Mouse (Mus musculus) midbrain, postnatal 0 days (tissue): ENCODE results near the gene Klrb1f. TPM values are rescaled to one million over a fixed set of nuclear protein-coding genes. Genes with fewer than 3 reads are reported as not detected.
"Not testable (repeated sequence)": the region's sequence is repeated elsewhere in the genome, so short reads cannot be mapped to it uniquely, and the experiment has no call there.

Experiments
- ATAC-seq: fragments of 200-750 bp; cut with Nextera tagmentation; 2 replicates; pipeline ENCODE4 v1.8.0; 2017; ENCODE audit warnings: moderate number of reproducible peaks, mild to moderate bottlenecking, moderate TSS enrichment, moderate library complexity; ENCODE audit not compliant: low FRiP score
- DNase-seq: peaks from one replicate; pipeline ENCODE4 v3.0.0-alpha.2; 2015; ENCODE audit warnings: low spot score
- H3K27ac ChIP-seq: fragments of 300-500 bp; sonication (generic); 2 replicates; pipeline ENCODE4 v1.5.1; 2014; ENCODE audit warnings: low read depth, mild to moderate bottlenecking, low read length, mixed read lengths
- H3K27me3 ChIP-seq: fragments of 300-500 bp; sonication (generic); 2 replicates; pipeline ENCODE4 v1.6.1; 2014; ENCODE audit warnings: low read length, control low read depth, mixed read lengths; ENCODE audit not compliant: insufficient read depth
- H3K36me3 ChIP-seq: fragments of 300-500 bp; sonication (generic); 2 replicates; pipeline ENCODE4 v1.6.1; 2014; ENCODE audit warnings: low read length, control low read depth, mixed read lengths; ENCODE audit not compliant: insufficient read depth
- H3K4me1 ChIP-seq: fragments of 300-500 bp; sonication (generic); 2 replicates; pipeline ENCODE4 v1.6.1; 2014; ENCODE audit warnings: mild to moderate bottlenecking, control low read depth, antibody characterized with exemption, low read length, mixed read lengths; ENCODE audit not compliant: insufficient read depth
- H3K4me2 ChIP-seq: fragments of 300-500 bp; sonication (generic); 2 replicates; pipeline ENCODE4 v1.6.1; 2014; ENCODE audit warnings: low read depth, mild to moderate bottlenecking, low read length, mixed read lengths; ENCODE audit not compliant: poor library complexity, severe bottlenecking
- H3K4me3 ChIP-seq: fragments of 300-500 bp; sonication (generic); 2 replicates; pipeline ENCODE4 v1.5.1; 2014; ENCODE audit warnings: low read depth, mild to moderate bottlenecking, low read length, moderate library complexity
- H3K9ac ChIP-seq: fragments of 300-500 bp; sonication (generic); replicated peaks from 2 replicates; pipeline ENCODE4 v1.6.1; 2014; ENCODE audit warnings: mild to moderate bottlenecking, low read length, moderate library complexity, mixed read lengths; ENCODE audit not compliant: poor library complexity, severe bottlenecking
- H3K9me3 ChIP-seq: fragments of 300-500 bp; sonication (generic); 2 replicates; pipeline ENCODE4 v1.6.1; 2016; ENCODE audit warnings: low read length, control low read depth
- CTCF ChIP-seq: IDR thresholded peaks from 2 replicates; pipeline ENCODE4 v1.5.1; 2016; ENCODE audit warnings: antibody characterized with exemption, mild to moderate bottlenecking
- WGBS: fragments of 180-500 bp; shearing (Covaris S2); extraction: QIAGEN DNeasy Blood & Tissue Kit; methylation state at CpG from one replicate; pipeline ENCODE4 v1.1.7; 2014; 5-methylcytosine and 5-hydroxymethylcytosine counted together
- polyA plus RNA-seq: library from polyadenylated mRNA; unstranded; fragments of >200 nt; fragmentation: Nextera tagmentation; extraction: Ambion mirVana; gene quantifications from 2 replicates; pipeline ENCODE4 v1.2.1, GENCODE M21; 2015
- total RNA-seq: library from RNA; depleted of rRNA; stranded (reverse); fragments of >200 nt; gene quantifications from 2 replicates; pipeline ENCODE4 v1.2.3, GENCODE M21; 2014; rRNA removed

The Klrb1f gene
- total RNA-seq, result 0.19 and 0.93 TPM in 2 replicates
- 0.42 and 0.46 TPM in 2 replicates for polyA plus RNA-seq

- Histone ChIP-seq H3K27ac (no peak within 1 kb of the TSS), H3K4me3 (no peak within 1 kb of the TSS), H3K9me3 (no peaks in the 10 kb centered on the region), H3K27me3 (no peaks in the 10 kb centered on the region), H3K4me2 (no peak within 1 kb of the TSS), H3K9ac (no peak within 1 kb of the TSS), H3K36me3 (no peaks in the 10 kb centered on the region), H3K4me1 (no peaks in the 10 kb centered on the region)
- DNase-seq (no peak), ATAC-seq (no peak)
- WGBS, result 91% methylated on average over 2 of the region's 2 CpGs
- no peak for TF ChIP-seq CTCF
These were observed at the start of gene Klrb1f for GRCm38 (mm10) chr6:129045601-129046000. Klrb1f (plus strand) TSS chr6:129045901.

GRCm38 (mm10) chr6:128996054-128996767 lies 49.5 kb upstream of the Klrb1f start:
- DNase-seq (no peak), ATAC-seq (no peak)
- TF ChIP-seq CTCF, result no peak
- WGBS, result 68% methylated on average over 3 of the region's 3 CpGs
- no peaks in the 10 kb centered on the region for H3K4me1 ChIP-seq
- H3K9ac ChIP-seq, result no peak overlapping the region
- H3K9me3 ChIP-seq, result no peaks in the 10 kb centered on the region
- H3K4me2 ChIP-seq, result no peak overlapping the region
- H3K4me3 ChIP-seq, result no peak overlapping the region
- H3K27ac ChIP-seq, result no peak overlapping the region
- H3K27me3 ChIP-seq, result no peaks in the 10 kb centered on the region
- no peaks in the 10 kb centered on the region for H3K36me3 ChIP-seq

GRCm38 (mm10) chr6:128996768-128997442 lies 48.8 kb upstream of the Klrb1f start:
- Histone ChIP-seq H3K27me3 (no peaks in the 10 kb centered on the region), H3K4me2 (no peak overlapping the region), H3K27ac (no peak overlapping the region), H3K9me3 (no peaks in the 10 kb centered on the region), H3K4me1 (no peaks in the 10 kb centered on the region), H3K36me3 (no peaks in the 10 kb centered on the region), H3K9ac (no peak overlapping the region), H3K4me3 (no peak overlapping the region)
- no peak for DNase-seq
- ATAC-seq, result no peak
- TF ChIP-seq CTCF, result no peak
- WGBS, result 68% methylated on average over 13 of the region's 13 CpGs

- ATAC-seq (no peak), DNase-seq (no peak)
- Histone ChIP-seq H3K4me3 (no peak overlapping the region), H3K27me3 (no peaks in the 10 kb centered on the region), H3K9me3 (no peaks in the 10 kb centered on the region), H3K4me1 (no peaks in the 10 kb centered on the region), H3K27ac (no peak overlapping the region), H3K36me3 (no peaks in the 10 kb centered on the region), H3K4me2 (no peak overlapping the region), H3K9ac (no peak overlapping the region)
- TF ChIP-seq CTCF, result no peak
- 89% methylated on average over 2 of the region's 2 CpGs for WGBS
These were observed 44.3 kb upstream of the Klrb1f start for GRCm38 (mm10) chr6:129001392-129001791.

- no peak for ATAC-seq
- Histone ChIP-seq H3K27ac (no peak overlapping the region), H3K4me1 (no peaks in the 10 kb centered on the region), H3K36me3 (no peaks in the 10 kb centered on the region), H3K27me3 (no peaks in the 10 kb centered on the region), H3K9me3 (no peaks in the 10 kb centered on the region), H3K4me3 (no peak overlapping the region), H3K9ac (no peak overlapping the region), H3K4me2 (no peak overlapping the region)
- no peak for TF ChIP-seq CTCF
- no peak for DNase-seq
- 92% methylated on average over 8 of the region's 8 CpGs for WGBS
These were observed 37.1 kb upstream of the Klrb1f start for GRCm38 (mm10) chr6:129008552-129008951.

- WGBS, result 87% methylated on average over 7 of the region's 7 CpGs
- not testable (repeated sequence) for H3K4me3 ChIP-seq, H3K27ac ChIP-seq, H3K9ac ChIP-seq, ATAC-seq, H3K4me2 ChIP-seq, DNase-seq, H3K4me1 ChIP-seq, H3K36me3 ChIP-seq, H3K27me3 ChIP-seq, H3K9me3 ChIP-seq
These were observed 35.7 kb upstream of the Klrb1f start for GRCm38 (mm10) chr6:129009846-129010504.
